Mouse (Mus musculus): Measurements from ENCODE around the gene Manbal.

DNA sequence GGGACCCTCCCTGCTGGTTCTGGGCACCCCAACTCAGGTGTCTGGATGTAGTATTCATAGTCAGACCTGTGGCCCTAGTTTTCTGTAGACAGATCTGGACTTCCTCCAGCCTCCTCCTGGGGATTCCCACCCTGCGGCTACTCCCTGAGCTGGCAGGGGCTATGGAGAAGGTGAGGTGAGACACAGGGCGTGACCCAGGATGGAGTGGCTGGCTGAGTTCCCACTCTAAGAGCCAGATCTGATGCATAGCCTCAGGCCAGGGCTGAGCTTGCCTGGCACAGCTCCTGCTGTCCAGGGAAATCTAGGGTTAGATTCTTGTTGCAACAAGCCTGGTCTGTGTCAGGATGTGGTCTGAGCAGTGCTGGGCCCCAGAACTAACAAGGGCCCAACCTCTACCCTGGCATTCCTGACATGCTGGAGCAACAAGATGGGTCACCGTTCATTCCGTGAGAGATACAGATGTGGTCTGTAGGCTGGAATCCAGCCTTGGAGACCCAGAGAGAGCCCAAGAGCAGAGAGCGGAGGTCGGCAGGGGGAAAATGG lies 43.8 kb downstream of the Manbal start:
- TF ChIP-seq CTCF (conservative IDR thresholded peaks at IDR 0.05; ENCODE audit: insufficient read depth, insufficient read length, low read depth, low read length) (no peak), POLR2A (IDR thresholded peaks at IDR 0.05; ENCODE audit: low read depth, low read length) (no peak)

Measured in kidney, adult 2 months (tissue).